Mouse (Mus musculus): Measurements from ENCODE around the gene Nkain4.

Nkain4 gene

DNA sequence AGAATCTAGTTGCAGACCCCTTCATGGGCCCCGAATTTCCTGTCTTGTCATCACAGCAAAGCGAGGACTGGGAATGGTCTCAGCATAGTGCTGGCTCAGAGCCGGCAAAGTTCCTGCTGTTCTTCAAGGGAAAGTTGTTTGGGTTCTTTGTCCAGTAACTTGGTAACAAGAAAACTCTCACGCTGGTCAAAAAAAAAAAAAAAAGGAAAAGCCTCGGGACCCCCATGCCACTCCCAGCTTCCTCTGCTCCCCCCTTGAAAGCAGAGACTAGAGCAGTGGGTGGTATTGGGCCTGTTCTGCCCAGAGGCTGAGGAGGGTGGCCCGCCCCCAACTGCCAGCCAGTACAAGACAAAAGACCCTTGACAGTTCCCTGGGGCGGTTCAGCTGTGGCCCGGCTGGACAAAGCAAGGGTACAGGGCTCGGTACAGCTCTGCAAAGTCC, 1.7 kb downstream of the Nkain4 start:
- no peak for DNase-seq (ENCODE audit: extremely low read depth, low read depth, low spot score)

DNA sequence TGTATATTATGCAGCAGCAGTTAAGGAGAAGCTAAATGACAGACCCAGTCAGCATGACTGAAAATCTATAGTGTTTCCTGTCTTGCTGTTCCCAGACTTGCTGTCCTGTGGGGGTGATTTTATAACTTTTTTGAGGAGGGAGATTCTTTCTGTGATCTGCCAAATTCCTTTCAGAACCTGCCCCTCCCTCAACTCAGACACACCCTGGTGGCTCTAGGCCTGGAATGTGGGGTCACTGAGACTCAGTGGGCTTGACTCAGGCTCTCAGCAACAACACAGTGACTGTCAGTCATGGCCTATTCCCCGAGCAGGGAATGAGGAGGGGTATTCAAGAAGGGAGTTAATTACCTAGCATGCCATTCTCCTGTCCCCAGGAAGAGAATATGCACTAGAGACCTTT, 4.6 kb downstream of the Nkain4 start:
- DNase-seq (ENCODE audit: extremely low read depth, low read depth, low spot score): no peak

DNA sequence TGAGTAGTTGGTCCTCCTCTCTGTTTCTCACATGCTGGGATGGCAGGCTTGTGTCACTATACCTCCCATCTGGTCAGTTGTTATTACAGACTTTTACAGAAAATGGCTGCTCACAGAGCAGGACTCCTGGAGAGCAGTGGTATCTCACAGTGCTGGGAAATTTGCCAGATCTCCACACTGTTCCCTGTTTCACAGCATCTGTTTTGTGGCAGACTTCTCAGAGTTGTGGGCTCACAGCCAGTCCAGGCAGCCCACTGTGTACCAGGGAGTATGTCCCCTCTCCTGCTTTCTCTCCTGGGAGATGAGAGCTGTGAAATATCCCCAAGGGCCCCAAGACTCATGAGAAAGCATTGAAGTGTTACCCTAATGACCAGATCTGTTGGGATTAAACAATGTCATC, 12.6 kb downstream of the Nkain4 start:
- DNase-seq (ENCODE audit: extremely low read depth, low read depth, low spot score): no peak

DNA sequence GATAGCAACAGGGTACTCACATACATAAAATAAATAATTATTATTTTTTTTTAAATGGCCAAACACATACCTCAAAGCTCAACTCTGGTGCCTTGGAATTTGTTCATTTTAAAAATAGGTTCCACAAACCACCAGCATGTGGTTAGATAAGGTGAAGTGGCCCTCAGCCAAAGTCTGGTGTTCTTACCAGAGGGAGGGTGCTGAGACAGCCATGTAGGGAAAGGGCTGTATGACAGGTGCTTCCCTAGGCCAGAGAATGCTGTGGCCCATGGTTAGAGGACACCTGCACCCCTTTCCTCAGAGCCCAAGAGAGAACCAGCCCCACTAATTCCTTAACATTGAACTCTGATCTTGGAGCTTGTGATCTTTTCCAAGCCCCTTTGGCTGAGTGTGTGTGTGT, 14.3 kb downstream of the Nkain4 start:
- no peak for DNase-seq (ENCODE audit: extremely low read depth, low read depth, low spot score)

DNA sequence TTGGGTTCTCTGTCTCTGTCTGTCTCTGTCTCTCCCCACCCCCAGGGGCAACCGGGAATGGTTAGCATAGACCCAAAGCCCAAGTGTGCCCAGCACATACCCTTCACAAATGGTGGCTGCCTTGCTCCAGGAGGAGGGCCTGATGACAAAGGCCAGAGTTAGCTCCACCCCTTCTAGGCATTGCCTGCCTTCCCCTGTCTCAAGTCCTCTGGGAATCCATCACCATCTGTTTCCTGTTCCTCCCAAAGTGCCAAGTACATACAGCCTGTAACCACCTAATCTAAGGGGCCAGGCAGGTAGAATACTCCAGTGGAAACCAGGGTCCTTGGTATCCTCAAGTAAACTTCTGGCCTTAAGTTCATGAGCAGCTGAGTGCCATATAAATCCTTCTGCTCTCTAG, 22.1 kb downstream of the Nkain4 start:
- no peak for DNase-seq (ENCODE audit: extremely low read depth, low read depth, low spot score)

DNA sequence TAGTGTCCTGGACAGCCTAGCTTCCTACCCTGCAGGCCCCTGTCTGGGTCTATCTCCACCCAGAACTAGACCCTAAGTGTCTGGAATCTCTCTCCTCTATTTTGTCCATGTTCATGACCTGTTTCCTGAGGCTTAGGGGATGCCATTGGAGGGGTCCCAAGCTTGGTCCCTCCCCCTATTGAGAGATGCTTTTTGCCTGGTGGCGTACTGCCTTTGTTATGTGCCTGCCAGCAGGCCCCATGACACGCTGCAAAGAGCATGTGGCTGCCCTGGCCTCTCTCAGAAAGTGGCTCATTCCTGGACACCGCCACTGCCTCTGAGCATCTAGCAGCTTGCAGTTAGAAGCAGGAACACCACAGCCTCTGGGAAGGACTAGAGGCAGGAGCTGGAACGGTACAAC, 25.8 kb downstream of the Nkain4 start, which contains the start of gene Birc7:
Gene Birc7, plus strand, starts transcription at position 301 of the 400 bp plus-strand sequence.
- no peak for DNase-seq (ENCODE audit: extremely low read depth, low read depth, low spot score)

DNA sequence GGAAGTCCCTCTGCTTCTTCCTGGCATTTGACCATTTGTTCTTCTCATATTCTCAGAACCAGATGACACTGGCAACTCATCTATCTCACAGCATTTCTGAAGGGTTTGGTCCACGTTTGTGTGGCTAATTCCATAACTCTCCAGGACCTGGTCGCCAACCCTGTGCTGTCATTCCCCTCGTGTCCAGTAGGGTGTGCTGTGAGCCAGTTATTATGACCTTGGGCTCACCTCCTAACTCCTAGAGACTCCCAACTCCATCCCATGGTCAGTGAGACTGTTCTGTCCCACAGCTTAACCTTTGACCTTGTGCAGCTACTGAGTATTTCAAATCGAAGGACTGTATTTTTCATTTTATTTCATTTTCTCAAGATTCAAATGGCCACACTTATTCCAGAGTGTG, 29.3 kb downstream of the Nkain4 start:
- DNase-seq (ENCODE audit: extremely low read depth, low read depth, low spot score): no peak

DNA sequence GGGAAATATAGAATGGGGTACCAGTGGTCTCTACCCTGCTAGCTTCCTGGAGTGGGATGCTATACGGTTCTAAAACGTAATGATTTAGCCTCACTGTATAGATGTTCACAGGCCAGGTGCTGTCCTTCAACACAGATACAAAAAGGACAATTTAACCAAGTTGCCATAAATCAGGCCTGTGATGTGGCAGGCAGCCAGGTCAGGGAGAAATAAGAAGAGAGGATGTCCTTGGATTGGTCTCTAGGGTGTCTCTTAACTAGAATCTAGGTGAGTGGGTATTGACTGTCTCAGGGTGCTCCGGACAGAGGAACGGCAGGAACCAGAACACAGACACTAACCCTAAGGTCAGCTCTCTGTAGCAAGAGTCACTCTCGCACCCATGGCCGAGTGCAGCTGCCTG, 31.8 kb downstream of the Nkain4 start:
- DNase-seq (ENCODE audit: extremely low read depth, low read depth, low spot score): no peak

DNA sequence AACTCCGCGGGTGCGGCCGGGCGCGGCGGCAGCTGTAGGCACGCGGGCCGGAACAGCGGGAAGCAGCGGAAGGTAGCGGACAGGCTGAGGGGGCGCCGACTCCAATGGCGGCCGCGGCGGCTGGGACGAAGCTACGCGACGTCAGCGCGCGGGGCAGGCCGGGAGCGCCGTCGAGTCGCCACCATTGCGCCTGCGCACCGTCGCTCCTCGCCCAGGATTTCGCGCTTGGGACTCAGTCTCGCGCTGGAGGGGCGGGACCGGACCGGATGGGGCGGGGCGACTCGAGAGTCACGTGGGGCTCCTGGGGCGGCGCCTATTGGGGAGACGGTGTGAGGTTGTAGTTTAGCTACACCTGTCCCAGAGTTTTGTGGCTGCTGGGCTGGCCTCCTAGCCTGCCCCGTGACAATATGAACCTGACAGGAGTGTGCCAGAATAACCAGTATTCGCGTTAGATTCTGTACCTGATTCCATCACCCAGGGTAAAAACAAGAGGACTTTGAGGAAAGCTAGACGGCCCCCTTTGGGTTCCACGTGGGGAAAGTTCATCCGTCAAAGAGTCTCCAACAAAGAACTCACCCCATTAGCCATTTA, 33.6 kb downstream of the Nkain4 start, which contains the start of gene Ythdf1:
Gene Ythdf1, minus strand, starts transcription at position 140 of the 591 bp plus-strand sequence.
- peak; percentile 18 for DNase-seq (ENCODE audit: extremely low read depth, low read depth, low spot score)

DNA sequence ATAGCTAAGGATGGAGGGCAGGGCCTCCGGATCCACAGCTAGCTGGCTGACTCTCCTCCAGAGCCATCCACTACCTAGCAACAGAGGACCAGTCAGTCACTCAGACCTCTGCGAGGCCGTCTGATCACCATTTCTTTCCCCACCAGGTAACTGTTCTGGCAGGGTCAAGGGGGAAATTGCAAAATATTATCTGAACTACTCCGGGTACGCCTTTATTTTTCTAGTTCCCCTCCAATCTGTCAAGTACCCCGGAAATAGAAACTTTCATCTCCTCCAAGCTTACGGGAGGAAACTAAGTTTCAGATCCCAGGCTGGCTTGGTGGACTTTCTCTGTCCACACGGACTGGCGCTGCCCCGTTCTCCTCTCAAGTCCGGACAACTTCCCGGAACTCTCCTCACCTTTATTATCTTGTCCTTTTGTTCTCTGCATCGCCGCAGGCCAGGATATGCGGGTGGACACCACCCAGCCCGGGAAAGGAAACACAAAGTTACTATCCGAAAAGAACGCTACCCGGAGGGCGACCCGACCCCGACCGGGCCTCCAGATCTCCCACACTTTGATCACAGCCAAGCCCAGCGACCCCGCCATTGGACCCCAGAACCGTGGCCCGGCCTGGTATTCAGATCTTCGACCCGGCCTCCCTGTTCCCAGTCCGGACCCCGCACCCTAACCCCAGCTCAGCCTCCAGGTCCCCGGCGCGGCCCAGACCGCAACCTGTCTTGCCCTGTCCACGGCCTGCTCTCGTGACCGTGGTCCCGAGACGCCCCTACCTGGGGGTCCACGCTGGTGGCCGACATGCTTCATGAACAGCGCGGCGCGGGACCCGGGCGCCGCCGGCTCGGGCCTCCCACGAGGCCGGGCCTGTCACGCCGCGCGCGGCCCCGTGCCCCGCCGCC, 34.3 kb downstream of the Nkain4 start:
- DNase-seq (ENCODE audit: extremely low read depth, low read depth, low spot score): no peak

DNA sequence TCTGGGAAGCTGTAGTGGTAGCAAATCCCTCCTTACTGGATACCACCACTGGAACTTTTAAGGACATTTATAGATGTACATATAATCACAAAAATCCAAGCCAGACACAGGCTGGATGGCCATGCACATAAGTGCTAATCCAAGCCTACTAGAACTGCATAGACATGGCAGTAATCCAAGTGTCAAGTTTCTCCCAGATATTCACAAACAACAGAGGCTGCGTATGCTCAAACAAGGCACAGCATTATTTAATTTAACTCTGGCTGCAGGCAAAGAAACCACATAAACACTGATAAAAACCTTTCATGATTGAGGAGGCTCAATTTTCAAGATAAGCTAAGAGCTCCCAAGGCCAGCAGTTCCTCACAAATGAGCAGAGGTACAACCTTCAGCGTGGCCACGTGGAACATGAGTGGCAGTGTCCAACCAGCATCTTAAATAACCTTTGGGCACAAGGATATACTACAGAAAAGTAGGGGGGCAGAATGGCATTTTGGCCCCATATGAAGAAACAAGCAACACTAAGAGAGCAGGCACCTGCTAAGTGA, 38.5 kb downstream of the Nkain4 start:
- DNase-seq (ENCODE audit: extremely low read depth, low read depth, low spot score): no peak

DNA sequence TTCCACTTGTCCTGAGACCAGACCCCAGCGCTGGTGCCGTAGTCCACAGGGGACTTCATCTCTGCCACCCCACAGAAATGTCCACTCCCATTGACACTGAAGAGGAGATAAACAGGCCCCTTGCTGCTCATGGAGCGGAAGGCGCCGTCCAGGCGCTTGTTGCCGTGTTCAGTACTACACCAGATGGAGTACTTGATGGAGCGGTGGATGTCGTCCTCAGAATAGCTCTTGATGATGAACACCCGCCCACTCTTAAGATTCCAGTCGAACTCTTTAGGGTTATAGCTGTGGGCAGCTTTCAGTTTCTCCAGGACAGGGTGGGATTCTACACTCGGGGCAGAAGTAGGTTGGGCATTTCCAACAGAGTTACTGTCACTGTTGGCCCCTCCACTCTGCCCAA, 43.6 kb downstream of the Nkain4 start:
- no peak for DNase-seq (ENCODE audit: extremely low read depth, low read depth, low spot score)

DNA sequence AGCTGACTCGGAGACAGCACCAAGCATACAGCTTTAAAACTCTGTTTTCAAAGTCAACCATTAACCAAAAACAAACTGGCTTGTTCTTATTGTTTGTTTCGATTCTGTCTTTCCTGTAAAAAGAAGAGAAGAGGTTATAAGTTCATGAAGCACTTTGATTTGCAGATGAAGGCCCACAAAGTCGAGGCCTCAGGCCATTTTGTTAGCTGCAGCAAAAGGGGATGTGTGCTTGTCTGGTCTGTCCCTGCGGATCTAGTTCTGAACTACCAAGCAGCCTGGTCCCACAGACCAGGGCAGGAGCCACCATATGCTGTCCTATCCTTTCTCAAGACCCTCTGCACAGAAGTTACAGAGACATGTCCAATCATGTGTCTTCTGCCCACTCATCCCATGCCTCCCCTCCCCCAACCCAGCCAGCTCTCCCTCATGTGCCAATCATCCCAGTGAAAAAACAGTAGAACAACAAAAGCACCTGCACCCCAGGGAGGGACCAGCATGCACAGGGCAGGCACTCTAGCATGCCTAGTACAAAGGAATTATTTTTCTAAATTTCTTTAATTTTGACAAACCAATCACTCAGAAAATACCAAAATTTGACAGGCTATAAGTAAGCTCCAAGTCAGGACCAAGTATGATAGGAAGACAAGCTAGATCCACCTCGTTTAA, 48.8 kb downstream of the Nkain4 start:
- DNase-seq (ENCODE audit: extremely low read depth, low read depth, low spot score): no peak

DNA sequence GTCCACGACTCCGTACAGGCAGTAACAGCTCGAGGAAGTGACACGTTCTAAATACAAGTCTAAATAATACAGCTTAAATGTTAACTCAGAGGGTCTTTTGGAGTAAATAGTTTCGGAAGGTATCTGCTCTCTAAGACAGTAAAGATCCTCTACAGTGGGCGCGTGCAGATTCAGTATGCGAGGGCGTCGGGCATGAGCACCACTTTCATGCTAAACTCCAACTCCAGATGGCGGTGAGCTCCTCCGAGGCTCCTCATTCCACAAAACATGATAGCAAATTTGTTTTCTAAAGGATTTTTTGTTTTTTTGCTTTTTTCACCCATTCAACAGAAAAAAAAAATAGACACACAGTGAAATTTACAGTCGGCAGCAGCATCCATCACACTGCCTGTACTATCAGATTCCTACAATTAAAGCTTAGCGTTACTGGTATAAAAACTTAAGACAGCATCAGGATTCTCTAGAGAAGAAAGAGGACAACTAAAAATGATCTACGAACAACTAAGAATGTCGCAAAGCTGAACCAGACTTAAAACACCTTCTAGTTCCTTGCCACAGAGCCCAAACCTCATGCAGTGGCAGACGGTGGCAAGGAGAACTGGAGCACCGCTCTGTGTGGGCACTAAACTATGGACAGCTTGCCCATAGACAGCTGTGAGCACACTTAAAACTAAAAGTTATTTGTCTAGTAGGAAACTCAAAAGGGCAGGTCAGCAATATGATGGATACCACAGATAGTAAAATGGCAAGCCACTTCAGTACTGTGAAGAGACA, 49.9 kb downstream of the Nkain4 start:
- no peak for DNase-seq (ENCODE audit: extremely low read depth, low read depth, low spot score)

DNA sequence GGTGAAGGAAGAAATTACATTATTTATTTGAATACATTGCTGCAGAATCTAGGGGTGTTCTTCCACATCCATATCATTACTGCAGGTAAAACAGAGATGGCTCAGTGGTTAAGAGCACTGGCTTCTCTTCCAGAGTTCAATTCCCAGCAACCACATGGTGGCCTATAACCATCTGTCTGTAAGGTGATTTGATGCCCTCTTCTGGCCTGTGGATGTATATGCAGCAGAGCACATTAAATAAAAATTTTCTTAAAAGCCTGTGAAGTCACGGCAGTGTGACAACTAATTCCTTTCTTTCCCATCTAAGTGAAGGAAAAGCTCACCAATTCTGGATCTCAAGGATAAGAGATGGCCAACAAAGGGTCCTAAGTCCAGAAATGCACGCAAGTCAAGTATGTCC, 52.4 kb downstream of the Nkain4 start:
- no peak for DNase-seq (ENCODE audit: extremely low read depth, low read depth, low spot score)

DNA sequence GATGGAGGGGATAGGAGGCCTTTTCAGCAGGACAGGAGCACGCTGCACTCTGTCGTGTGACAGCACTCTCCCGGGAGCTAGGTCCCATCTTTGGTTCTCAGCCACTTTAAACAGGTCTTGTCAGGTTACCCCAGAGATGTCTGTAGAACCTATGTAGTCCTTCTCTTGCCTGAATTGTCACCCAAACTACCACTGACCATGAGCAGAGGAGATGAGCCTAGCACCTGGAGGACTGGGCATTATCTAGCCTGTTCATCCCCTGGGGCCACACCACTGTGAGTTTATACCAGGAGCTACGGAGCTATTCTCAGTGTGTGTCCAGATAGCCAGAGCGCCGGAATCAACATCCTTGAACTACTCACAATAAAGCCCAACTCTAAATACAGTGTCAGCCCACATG, 56.6 kb downstream of the Nkain4 start:
- no peak for DNase-seq (ENCODE audit: extremely low read depth, low read depth, low spot score)

DNA sequence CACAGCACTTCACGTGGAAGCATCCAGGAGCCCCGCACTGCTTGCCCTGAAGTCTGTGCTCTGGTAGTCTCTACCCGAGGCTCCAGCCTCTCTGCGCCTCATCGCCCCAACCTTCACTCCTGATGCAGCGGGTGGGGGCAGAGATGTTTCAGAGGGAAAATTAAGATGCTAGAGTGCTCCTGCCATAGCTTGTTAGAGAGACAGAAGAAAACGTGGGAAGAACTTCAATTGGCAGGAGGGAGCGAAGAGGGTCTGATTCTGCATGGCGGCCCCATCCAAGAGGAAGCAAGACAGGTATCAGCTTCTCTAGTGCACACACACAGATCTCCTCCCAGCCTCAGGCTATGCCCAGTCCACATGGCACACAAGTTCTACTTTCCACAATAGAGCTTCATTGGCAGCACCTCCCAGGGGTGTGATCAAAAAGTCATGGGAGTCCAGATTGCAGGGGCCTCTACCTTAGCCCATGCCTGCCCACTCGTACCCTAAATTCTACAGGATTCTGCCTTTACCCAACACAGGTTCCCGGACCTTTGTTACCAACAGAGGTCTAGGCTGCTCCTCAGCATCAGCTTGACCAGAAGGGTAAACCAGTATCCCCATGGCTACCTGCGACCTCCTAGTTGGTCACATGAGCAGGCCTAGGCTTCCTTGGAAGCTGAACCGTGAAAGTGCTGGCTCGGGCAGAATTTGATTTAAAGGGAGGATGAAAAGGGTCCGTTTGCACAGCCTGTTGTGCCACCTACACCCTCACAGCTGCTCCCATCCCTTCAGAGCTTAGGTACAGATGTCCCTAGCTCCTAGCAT, 57.5 kb downstream of the Nkain4 start:
- DNase-seq (ENCODE audit: extremely low read depth, low read depth, low spot score): no peak

DNA sequence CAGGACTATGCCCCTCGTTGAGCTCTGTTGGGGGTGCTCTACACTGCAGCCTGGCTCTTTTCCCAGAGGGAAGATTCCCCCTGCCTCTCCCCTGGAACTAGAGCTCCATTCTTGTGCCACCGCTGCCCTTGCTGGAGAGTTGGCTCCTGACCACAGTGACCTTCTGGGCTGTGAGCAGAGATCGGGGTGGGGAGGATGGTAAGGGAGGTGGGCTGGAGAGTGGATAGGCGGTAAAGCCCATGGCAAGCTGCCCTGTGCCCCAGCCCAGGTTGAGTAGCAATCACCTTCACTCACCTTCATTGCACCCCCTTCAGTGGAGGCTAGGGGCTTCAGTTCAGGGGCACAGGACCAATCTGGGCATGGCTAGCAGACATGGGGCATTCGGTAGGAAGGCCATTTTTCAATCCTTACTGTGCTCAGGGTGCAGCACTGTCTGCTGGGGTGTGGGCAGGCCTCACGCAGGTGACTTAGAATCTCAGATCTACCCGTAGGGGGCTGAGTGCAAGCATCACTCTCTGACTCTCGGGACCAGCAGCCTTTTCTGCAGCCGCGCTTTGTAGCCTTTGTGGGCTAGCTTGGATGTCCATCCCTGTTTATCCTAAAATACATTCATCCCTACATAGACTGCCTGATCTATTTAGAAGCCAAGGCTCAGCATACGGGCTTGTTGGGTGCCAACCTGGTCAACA, 58.5 kb downstream of the Nkain4 start:
- no peak for DNase-seq (ENCODE audit: extremely low read depth, low read depth, low spot score)

DNA sequence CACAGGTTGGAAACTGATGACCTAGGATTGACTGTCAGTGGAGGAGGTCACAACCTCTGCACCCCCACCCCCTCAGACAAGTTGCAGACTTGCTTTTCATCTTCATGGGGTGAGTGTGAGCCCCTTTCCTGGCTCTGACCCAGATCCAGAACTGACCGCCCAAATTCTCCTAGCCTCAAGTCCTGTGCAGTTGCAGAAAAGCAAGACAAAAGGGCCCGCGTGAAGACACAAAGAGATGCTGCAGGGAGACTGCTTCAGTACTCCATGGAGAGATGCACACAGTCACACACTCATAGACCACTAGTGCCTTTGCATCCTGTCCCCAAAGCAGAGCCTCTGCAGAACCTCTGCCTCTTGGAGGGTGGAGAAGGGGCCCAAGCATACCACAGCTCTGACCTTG, 59.2 kb downstream of the Nkain4 start:
- no peak for DNase-seq (ENCODE audit: extremely low read depth, low read depth, low spot score)

All from fat pad, adult 2 months (tissue).